Mouse (Mus musculus): ENCODE results near the gene Dact3.

- TF ChIP-seq ZC3H11A (IDR thresholded peaks at IDR 0.05; ENCODE audit: borderline replicate concordance, low read depth, low read length) (no peak), HCFC1 (IDR thresholded peaks at IDR 0.05; ENCODE audit: borderline replicate concordance, insufficient read depth, low read length) (no peak)
Observed at GRCm38 (mm10) chr7:16922360-16922973, 47.4 kb downstream of the Dact3 start.
